Mouse (Mus musculus): ENCODE measurements around the gene Tuba1a. TPM values are rescaled to one million over a fixed set of nuclear protein-coding genes. Genes with fewer than 3 reads are reported as not detected.
"Not testable (repeated sequence)": the region's sequence is repeated elsewhere in the genome, so short reads cannot be mapped to it uniquely, and the experiment has no call there.

Tuba1a gene
- total RNA-seq, 2 experiments from 2014 or later, result 22.2 to 33.5 TPM

- ATAC-seq (replicated peaks; ENCODE audit: poor library complexity), result no peak
These were observed 23.3 kb downstream of the Tuba1a start for GRCm38 (mm10) chr15:98930017-98930734.

DNA sequence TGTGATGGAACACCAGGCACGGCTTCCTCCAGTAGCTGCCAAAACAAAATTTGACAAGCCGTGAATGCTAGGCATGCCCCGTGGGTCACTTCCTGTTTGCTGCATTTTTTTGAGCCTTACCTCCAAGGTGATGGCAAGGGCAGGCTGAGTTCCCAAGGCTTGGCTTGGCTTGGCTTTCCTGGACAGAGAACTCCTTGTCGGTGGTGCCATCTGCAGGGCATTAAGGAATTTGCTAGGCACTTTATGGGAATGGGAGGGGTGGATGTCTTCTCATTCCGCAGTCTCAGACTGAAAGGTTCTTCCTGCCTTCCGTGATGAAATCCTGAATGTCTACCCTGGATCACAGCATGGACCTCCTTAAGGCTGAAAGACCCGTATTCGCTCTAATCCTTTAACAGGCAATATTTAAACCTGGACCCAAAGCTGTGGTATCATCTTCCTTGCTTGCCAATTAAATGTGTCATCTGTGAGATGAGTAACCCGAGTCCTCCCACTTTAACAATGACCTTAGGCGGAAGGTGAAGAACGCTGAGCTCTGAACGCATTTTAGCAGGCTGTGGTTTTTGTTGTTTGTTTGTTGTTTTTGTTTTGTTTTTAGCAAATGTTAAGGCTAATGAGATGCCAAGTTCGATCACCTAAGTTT is 24.8 kb downstream of the Tuba1a start:
- peak; percentile 71 for ATAC-seq (replicated peaks; ENCODE audit: poor library complexity)

- 0 out of 2 replicates have a peak, but pooled peaks have one; percentile 20 for ATAC-seq (replicated peaks; ENCODE audit: poor library complexity)
These were observed 25.9 kb downstream of the Tuba1a start for GRCm38 (mm10) chr15:98927566-98927965.

DNA sequence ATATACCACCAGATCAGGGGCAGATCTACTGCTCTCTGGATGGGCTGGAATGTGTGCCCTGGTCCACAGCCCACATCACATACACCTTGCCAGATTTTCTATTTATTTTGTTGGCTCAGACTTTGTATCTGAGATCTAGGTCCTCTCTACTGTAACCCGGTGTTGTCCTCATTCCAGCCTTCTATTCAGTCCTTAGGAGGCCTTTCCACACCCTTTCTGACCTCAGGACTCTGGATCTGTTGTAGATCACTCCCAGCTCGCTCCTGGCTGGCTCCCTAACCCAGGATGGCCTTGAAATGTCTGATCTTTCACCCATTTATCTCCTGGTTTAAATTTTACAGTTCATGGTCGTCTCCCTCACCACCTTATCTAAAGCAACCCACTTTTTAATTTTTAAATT is 28.8 kb downstream of the Tuba1a start:
- no peak for ATAC-seq (replicated peaks; ENCODE audit: poor library complexity)

DNA sequence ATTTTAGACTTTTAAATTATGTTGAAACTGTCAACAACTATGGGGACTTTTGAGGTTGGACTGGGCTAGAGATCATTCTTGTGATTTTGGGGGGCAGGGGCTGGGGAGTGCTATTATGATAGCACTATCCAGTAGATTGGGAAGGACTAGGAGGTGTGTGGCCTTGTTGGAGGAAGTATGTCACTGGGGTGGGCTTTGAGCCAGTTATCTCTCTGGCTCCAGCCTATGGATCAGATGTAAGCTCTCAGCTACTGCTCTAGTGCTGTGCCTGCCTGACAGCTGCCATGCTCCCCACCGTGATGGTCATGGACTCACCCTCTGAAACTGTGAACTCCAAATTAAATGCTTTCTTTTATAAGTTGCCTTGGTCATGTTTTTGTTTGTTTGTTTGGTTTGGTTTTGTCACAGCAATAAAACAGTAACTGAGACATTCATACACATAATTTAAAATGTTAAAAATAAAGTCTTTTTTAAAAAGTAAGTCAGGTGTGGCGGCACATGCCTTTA is 30.4 kb downstream of the Tuba1a start:
- no peak for ATAC-seq (replicated peaks; ENCODE audit: poor library complexity)

DNA sequence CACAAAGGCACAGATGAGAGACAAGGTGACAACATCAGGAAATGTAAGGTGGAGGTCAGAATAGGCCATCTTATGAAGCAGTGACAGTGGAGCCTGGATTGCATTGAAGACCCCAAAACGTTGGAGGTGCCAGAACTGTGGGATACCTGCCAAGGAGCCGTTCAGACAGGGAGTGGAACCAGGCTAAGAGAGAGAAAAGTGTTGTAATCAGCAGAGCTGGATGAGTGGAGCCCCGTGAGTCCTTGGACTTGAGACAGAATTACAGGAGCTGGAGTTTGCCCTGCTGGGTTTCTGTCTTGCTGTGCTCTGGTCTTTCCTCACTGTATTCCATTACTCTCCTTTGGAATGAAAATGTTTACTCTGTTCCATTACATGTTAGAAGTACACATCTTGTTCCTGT is 30.9 kb downstream of the Tuba1a start:
- no peak for ATAC-seq (replicated peaks; ENCODE audit: poor library complexity)

DNA sequence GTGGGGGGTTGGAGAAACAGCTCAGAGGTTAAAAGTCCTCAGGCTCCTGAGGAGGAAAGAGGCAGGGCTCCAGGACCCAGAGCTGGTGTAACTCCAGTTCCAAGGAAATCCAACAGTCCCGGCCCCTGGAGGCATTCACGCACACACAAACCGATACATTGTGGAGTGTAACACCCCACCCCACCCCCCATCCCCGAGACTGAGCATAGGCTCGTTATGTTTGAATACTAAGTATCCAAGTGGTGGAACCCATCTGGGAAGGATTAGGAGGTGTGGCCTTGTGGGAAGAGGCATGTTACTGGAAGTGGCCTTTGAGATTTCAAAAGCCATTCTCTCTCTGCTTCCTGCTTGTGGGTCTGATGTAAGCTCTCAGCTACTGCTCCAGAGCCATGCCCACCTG is 32.0 kb downstream of the Tuba1a start:
- ATAC-seq (replicated peaks; ENCODE audit: poor library complexity), result no peak

DNA sequence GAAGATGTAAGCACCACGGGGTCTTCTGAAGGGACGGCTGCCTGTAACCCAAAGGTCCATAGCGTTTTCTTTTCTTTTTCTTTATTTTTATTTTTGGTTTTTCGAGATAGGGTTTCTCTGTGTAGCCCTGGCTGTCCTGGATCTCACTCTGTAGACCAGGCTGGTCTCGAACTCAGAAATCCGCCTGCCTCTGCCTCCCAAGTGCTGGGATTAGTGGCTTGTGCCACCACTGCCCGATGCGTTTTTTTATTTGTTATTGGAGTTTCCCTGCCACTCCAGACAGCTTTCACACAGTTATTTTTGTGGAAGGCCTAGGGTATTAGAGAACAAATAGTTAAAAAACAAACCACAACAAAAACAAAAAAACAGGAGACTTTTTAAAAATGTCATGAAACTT is 35.0 kb downstream of the Tuba1a start:
- not testable (repeated sequence) for ATAC-seq (replicated peaks; ENCODE audit: poor library complexity)

DNA sequence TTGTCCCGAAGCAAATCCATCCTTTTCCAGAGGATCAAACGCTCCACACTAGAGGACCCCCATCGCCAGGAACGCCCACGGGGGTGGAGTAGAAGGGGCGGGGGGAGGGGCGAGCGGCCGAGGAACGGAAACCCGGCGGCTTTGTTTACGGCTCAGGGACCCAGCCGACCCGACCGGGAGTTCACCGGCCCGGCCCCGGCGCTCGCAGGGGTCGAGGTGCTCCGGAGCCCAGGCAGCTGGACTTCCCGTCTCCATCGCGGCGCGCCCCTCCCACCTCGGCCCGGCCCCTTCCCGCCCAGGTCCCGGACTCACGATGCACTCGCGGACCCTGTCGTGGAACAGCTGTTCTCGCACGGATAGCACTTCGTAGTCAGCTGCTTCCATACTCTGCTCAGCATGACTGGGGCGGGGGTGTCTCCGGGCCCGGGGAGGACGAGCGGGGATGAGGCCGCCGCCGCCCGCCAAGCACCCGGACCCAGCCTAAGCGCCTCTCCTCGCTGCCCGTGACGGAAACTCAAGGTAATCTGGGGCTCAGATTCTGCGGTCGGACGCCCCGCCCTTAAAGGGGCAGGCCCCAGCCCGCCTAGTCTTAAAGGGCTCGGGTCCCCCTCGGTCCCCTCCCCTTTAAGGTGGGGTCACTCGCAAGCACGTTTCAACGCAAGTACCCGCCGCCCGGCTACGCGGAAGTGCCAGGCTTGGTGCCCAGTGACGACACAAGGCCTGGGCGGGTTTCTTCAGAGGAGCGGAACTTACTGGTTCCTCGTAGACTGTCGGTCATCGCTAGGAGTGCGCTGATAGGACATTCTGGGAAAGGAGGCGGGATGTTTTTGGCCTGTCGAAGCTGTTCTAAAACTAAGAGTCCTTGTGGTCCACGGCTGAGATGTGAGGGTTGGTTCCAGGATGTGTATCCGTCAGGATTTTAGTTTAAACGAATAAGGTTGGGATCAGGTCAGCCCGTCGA is 35.7 kb downstream of the Tuba1a start, which contains the start of gene Lmbr1l:
Gene Lmbr1l, minus strand, starts transcription at position 694 of the 961 bp plus-strand sequence.
- ATAC-seq (replicated peaks; ENCODE audit: poor library complexity), result peak; percentile 99

- no peak for ATAC-seq (replicated peaks; ENCODE audit: poor library complexity)
These were observed 36.4 kb downstream of the Tuba1a start for GRCm38 (mm10) chr15:98917091-98917490.

GRCm38 (mm10) chr15:98916016-98916415 is 37.5 kb downstream of the Tuba1a start:
- no peak for ATAC-seq (replicated peaks; ENCODE audit: poor library complexity)

DNA sequence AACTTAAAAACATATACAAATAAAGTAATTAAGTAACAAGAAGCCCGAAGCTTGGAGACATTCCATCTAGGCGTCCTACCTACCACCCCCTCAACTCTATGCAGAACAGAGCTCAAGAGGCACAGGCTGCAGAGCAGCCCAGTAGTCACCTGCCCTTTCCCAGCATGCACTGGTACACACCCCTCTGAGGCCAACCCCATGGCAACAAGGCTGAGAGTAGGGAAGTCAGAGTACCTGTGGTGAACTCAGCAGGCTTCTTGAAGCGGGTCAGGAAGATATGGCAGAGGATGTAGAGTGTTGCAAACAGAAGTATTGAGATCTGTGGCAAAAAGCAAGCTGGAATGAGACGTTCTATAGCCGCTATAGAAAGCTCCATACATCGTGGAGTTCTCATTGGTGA is 38.6 kb downstream of the Tuba1a start:
- no peak for ATAC-seq (replicated peaks; ENCODE audit: poor library complexity)

GRCm38 (mm10) chr15:98904692-98905091 is 48.8 kb downstream of the Tuba1a start:
- peak; percentile 66 for ATAC-seq (replicated peaks; ENCODE audit: poor library complexity)

DNA sequence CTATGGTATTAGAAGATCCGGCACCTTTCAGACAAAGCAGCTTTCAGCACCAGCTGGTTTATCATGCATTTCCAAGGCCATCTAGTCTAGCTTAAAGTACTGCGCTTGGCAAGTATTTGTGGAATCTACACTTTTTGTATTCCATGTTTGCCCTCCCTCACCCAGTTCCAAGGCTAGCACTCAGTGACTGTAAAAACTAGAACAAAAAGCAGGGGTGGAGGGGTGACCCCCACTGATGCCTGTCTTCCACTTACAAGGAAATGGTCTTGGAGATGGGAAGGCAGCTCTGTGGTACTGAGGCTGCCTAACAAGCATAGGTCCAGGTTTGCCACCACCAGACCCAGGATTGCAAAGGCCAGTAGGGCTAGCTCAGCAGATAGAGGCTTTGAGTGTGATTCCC is 50.9 kb downstream of the Tuba1a start:
- no peak for ATAC-seq (replicated peaks; ENCODE audit: poor library complexity)

DNA sequence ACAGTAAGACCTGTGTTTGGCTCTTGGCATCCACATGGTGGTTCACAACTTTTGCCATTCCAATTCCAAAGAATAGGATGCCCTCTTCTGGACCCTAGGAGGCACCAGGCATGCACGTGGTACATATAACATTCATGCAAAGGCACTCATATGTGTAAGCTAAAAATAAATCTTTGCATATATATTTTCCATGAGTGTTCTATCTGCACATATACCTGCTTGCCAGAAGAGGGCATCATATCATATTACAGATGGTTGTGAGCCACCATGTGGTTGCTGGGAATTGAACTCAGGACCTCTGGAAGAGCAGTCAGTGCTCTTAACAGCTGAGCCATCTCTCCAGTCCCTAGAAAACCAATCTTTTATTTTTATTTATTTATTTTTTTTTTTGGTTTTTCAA is 52.0 kb downstream of the Tuba1a start:
- ATAC-seq (replicated peaks; ENCODE audit: poor library complexity), result no peak

Other genes starting within 250 kb of the Tuba1a start
- gene Ccdc65, start 245.5 kb downstream of the Tuba1a start, total RNA-seq (2015), result not detected in 2 replicates
- gene Ccdc65, start 245.5 kb downstream of the Tuba1a start, total RNA-seq (2017), result not detected in 2 replicates
- gene Fkbp11, start 225.5 kb downstream of the Tuba1a start, total RNA-seq (2015), result 45.2 and 50.0 TPM in 2 replicates
- gene Fkbp11, start 225.5 kb downstream of the Tuba1a start, total RNA-seq (2017), result 35.5 and 62.3 TPM in 2 replicates
- gene Arf3, start 190.5 kb downstream of the Tuba1a start, total RNA-seq (2015), result 32.3 and 35.2 TPM in 2 replicates
- 32.2 and 36.9 TPM in 2 replicates for gene Arf3, start 190.5 kb downstream of the Tuba1a start, total RNA-seq (2017)
- gene Wnt10b, start 175.6 kb downstream of the Tuba1a start, total RNA-seq (2015), result 0.22 TPM in 1 of 2 replicates, not detected in the other
- gene Wnt10b, start 175.6 kb downstream of the Tuba1a start, total RNA-seq (2017), result 0.54 TPM in 1 of 2 replicates, not detected in the other
- gene Wnt1, start 163.8 kb downstream of the Tuba1a start, total RNA-seq (2015), result not detected in 2 replicates
- not detected in 2 replicates for gene Wnt1, start 163.8 kb downstream of the Tuba1a start, total RNA-seq (2017)
- not detected in 2 replicates for gene Ddn, start 144.2 kb downstream of the Tuba1a start, total RNA-seq (2015)
- under 0.01 and 0.10 TPM in 2 replicates for gene Ddn, start 144.2 kb downstream of the Tuba1a start, total RNA-seq (2017)
- gene Prkag1, start 122.2 kb downstream of the Tuba1a start, total RNA-seq (2015), result 38.4 and 50.6 TPM in 2 replicates
- gene Prkag1, start 122.2 kb downstream of the Tuba1a start, total RNA-seq (2017), result 97.3 and 105 TPM in 2 replicates
- 38.5 and 43.3 TPM in 2 replicates for gene Kmt2d, start 82.5 kb downstream of the Tuba1a start, total RNA-seq (2015)
- 18.6 and 29.0 TPM in 2 replicates for gene Kmt2d, start 82.5 kb downstream of the Tuba1a start, total RNA-seq (2017)
- 10.7 and 17.8 TPM in 2 replicates for gene Rhebl1, start 59.2 kb downstream of the Tuba1a start, total RNA-seq (2015)
- gene Rhebl1, start 59.2 kb downstream of the Tuba1a start, total RNA-seq (2017), result 5.4 and 7.9 TPM in 2 replicates
- not detected in 2 replicates for gene Dhh, start 55.2 kb downstream of the Tuba1a start, total RNA-seq (2015)
- gene Dhh, start 55.2 kb downstream of the Tuba1a start, total RNA-seq (2017), result not detected in 2 replicates
- 5.2 and 5.6 TPM in 2 replicates for gene Lmbr1l, start 35.5 kb downstream of the Tuba1a start, total RNA-seq (2015)
- gene Lmbr1l, start 35.5 kb downstream of the Tuba1a start, total RNA-seq (2017), result 3.8 and 9.4 TPM in 2 replicates
- gene Tuba1b, start 19.1 kb downstream of the Tuba1a start, total RNA-seq (2015), result 2,787 and 2,962 TPM in 2 replicates
- 767 and 827 TPM in 2 replicates for gene Tuba1b, start 19.1 kb downstream of the Tuba1a start, total RNA-seq (2017)
- 0.69 and 1.1 TPM in 2 replicates for gene Gm49450, start 152 bp downstream of the Tuba1a start, total RNA-seq (2015)
- gene Gm49450, start 152 bp downstream of the Tuba1a start, total RNA-seq (2017), result not detected in 2 replicates
- gene Tuba1c, start 76.2 kb upstream of the Tuba1a start, total RNA-seq (2015), result 187 and 190 TPM in 2 replicates
- gene Tuba1c, start 76.2 kb upstream of the Tuba1a start, total RNA-seq (2017), result 79.3 and 105 TPM in 2 replicates
- 0.07 TPM in 1 of 2 replicates, not detected in the other for gene Prph, start 101.5 kb upstream of the Tuba1a start, total RNA-seq (2015)
- not detected in 2 replicates for gene Prph, start 101.5 kb upstream of the Tuba1a start, total RNA-seq (2017)
- gene Troap, start 120.9 kb upstream of the Tuba1a start, total RNA-seq (2015), result 28.0 and 30.5 TPM in 2 replicates
- 19.8 and 25.7 TPM in 2 replicates for gene Troap, start 120.9 kb upstream of the Tuba1a start, total RNA-seq (2017)
- not detected in 2 replicates for gene C1ql4, start 134.1 kb upstream of the Tuba1a start, total RNA-seq (2015)
- gene C1ql4, start 134.1 kb upstream of the Tuba1a start, total RNA-seq (2017), result not detected in 2 replicates
- gene Dnajc22, start 139.5 kb upstream of the Tuba1a start, total RNA-seq (2015), result not detected in 2 replicates
- not detected in 2 replicates for gene Dnajc22, start 139.5 kb upstream of the Tuba1a start, total RNA-seq (2017)
- gene Spats2, start 172.2 kb upstream of the Tuba1a start, total RNA-seq (2015), result 0.27 TPM in 1 of 2 replicates, not detected in the other
- 0.25 and 0.44 TPM in 2 replicates for gene Spats2, start 172.2 kb upstream of the Tuba1a start, total RNA-seq (2017)